Mouse (Mus musculus): ENCODE results near the gene Pdcl. TPM values are rescaled to one million over a fixed set of nuclear protein-coding genes. Genes with fewer than 3 reads are reported as not detected.

Gene Pdcl
- 42.2 TPM for polyA plus RNA-seq (2015; fragmentation: Illumina TruSeq; extraction: RNeasy Lipid Tissue Mini Kit (QIAGEN cat#74804); ENCODE audit: insufficient read depth, low replicate concordance)

GRCm38 (mm10) chr2:37358633-37359540 lies at the start of gene Pdcl:
Gene Pdcl, minus strand, starts transcription at chr2:37359332.

GRCm38 (mm10) chr2:37326215-37326614 lies 32.9 kb downstream of the Pdcl start, which contains the start of gene Olfr368:
Gene Olfr368, plus strand, starts transcription at chr2:37326515.

Other genes with a start within 250 kb of the Pdcl start
- gene Olfr362, start 241.4 kb downstream of the Pdcl start, polyA plus RNA-seq (2015; fragmentation: Illumina TruSeq; extraction: RNeasy Lipid Tissue Mini Kit (QIAGEN cat#74804); ENCODE audit: insufficient read depth, low replicate concordance) = not detected
- gene Olfr364-ps1, start 220.0 kb downstream of the Pdcl start, polyA plus RNA-seq (2015; fragmentation: Illumina TruSeq; extraction: RNeasy Lipid Tissue Mini Kit (QIAGEN cat#74804); ENCODE audit: insufficient read depth, low replicate concordance) = not detected
- gene Olfr365, start 171.1 kb downstream of the Pdcl start, polyA plus RNA-seq (2015; fragmentation: Illumina TruSeq; extraction: RNeasy Lipid Tissue Mini Kit (QIAGEN cat#74804); ENCODE audit: insufficient read depth, low replicate concordance) = not detected
- not detected for gene Olfr366, start 147.8 kb downstream of the Pdcl start, polyA plus RNA-seq (2015; fragmentation: Illumina TruSeq; extraction: RNeasy Lipid Tissue Mini Kit (QIAGEN cat#74804); ENCODE audit: insufficient read depth, low replicate concordance)
- not detected for gene Olfr368, start 32.8 kb downstream of the Pdcl start, polyA plus RNA-seq (2015; fragmentation: Illumina TruSeq; extraction: RNeasy Lipid Tissue Mini Kit (QIAGEN cat#74804); ENCODE audit: insufficient read depth, low replicate concordance)
- 39.2 TPM for gene Rc3h2, start 63.6 kb upstream of the Pdcl start, polyA plus RNA-seq (2015; fragmentation: Illumina TruSeq; extraction: RNeasy Lipid Tissue Mini Kit (QIAGEN cat#74804); ENCODE audit: insufficient read depth, low replicate concordance)
- 16.5 TPM for gene Zbtb26, start 83.8 kb upstream of the Pdcl start, polyA plus RNA-seq (2015; fragmentation: Illumina TruSeq; extraction: RNeasy Lipid Tissue Mini Kit (QIAGEN cat#74804); ENCODE audit: insufficient read depth, low replicate concordance)
- gene Zbtb6, start 83.8 kb upstream of the Pdcl start, polyA plus RNA-seq (2015; fragmentation: Illumina TruSeq; extraction: RNeasy Lipid Tissue Mini Kit (QIAGEN cat#74804); ENCODE audit: insufficient read depth, low replicate concordance) = 26.8 TPM
- gene Rabgap1, start 83.9 kb upstream of the Pdcl start, polyA plus RNA-seq (2015; fragmentation: Illumina TruSeq; extraction: RNeasy Lipid Tissue Mini Kit (QIAGEN cat#74804); ENCODE audit: insufficient read depth, low replicate concordance) = 37.7 TPM
- 0.26 TPM for gene Gpr21, start 157.0 kb upstream of the Pdcl start, polyA plus RNA-seq (2015; fragmentation: Illumina TruSeq; extraction: RNeasy Lipid Tissue Mini Kit (QIAGEN cat#74804); ENCODE audit: insufficient read depth, low replicate concordance)